Mouse (Mus musculus): Measurements from ENCODE around the gene Gpr132.

The Gpr132 gene

DNA sequence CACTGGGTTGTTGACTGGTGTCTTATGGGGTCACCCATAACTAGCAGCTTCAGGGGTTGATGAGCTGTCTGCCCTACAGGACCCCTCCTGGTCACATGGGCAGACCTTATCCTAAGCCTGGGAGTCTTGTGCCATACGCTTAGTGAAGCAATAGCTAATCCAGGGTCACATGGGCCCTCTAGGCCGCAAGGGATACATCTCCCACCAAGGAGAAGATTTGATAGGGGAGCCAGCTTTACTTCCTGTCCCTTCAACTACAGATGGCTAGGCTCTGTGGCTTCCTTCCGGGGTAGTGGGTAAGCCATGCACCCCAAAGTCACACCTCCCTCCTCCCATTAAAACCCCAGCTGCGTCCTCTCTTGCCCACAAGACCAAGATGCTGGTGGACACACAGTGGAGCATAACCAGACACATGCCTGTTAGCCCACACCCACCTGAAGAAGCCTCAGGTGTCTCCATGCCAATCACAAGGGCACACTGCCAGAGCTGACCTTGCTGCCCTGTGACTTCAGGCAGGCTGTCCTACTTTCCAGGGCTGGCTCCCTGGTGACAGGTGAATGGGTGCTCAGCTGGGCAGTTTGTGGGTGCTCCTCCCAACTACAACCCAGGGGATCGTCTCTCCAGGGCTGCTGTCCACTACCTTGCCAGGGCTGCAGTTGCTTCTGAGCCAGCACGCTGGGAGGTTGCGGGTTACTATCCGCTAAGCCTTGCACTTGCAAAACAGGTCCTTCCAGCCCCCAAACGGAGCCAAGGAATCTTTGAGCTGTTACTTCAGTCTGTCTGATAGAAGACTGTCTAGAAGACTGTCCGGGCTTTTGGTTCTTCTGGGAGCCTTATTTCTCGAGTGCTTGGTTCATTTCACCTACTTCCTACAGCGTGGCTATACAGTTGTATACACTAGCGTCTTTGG lies at the start of gene Gpr132:
Gene Gpr132 (minus strand): TSS at position 51 of the 910 bp plus-strand sequence.
- DNase-seq (ENCODE audit: low spot score) = no peak

- DNase-seq (ENCODE audit: low spot score) = no peak
Measured at GRCm38 (mm10) chr12:112917486-112917885, 49.5 kb upstream of the Gpr132 start.

DNA sequence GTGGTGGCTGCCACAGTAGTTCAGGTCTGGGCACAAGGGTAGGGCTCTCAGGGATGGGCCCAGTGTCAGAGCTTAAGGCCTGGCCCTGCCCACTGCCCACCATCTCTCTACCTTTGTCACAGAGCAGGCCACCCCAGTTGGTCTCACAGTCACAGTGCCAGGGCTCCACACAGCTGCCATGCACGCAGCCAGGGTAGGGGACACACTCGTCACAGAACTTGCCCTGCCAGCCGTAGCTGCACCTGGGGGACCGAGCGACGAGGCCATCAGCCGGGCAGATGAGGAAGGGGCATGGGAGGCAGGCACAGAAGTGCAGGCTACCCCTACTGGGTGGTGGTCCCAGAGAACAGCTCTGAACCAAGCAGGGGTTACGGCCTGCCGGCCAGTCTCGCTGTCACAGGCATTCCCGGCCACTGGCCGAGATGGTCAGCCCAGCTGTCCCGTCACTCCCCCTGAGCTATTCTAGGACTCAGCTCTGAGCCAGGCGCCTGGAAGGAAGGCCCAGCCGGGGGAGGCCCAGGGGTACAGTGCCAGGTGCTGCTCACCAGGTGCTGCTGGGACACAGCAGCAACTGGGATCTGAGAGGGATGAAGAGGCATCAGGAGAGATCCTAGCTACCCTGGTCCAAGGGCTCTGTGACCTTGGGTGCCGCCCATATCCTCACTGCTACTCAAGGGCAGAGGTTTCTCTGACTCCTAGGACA lies 48.8 kb upstream of the Gpr132 start:
- DNase-seq (ENCODE audit: low spot score) = no peak

DNA sequence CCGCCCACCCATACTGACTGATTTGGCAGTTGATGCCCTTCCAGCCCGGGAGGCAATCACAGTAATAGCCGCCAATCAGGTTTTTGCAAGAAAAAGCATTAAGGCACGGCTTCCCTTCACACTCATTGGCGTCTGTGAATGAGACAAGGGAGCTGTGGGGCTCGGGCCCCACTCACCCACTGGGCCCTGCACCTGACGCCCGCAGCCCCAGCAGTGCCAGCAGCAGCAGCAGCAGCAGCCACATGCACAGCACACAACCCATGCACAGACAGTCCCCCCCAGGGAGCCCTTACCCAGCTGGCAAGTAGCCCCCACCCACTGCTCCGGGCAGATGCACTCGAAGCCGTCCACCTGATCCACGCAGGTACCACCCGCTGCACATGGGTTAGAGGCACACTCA lies 47.6 kb upstream of the Gpr132 start:
- DNase-seq (ENCODE audit: low spot score) = no peak

DNA sequence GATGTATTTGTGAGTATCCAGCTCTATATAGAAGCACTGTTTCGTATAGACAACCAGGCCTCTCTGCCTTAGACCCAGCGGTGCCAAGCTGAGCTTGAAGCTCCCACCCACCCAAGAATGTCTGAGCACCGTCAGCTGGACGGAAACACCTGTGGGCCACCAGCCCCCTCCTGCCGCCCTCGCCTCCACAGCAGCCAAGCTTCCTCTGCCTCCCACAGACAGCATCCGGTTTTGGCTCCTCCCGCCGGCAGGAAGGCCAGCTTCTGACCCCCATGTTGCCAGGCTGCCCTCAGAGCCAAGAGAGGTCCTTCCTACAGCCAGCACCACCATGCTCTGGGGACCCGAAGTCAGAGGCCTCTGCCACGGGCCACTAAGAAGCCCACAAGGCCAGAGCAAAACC lies 46.5 kb upstream of the Gpr132 start:
- no peak for DNase-seq (ENCODE audit: low spot score)

DNA sequence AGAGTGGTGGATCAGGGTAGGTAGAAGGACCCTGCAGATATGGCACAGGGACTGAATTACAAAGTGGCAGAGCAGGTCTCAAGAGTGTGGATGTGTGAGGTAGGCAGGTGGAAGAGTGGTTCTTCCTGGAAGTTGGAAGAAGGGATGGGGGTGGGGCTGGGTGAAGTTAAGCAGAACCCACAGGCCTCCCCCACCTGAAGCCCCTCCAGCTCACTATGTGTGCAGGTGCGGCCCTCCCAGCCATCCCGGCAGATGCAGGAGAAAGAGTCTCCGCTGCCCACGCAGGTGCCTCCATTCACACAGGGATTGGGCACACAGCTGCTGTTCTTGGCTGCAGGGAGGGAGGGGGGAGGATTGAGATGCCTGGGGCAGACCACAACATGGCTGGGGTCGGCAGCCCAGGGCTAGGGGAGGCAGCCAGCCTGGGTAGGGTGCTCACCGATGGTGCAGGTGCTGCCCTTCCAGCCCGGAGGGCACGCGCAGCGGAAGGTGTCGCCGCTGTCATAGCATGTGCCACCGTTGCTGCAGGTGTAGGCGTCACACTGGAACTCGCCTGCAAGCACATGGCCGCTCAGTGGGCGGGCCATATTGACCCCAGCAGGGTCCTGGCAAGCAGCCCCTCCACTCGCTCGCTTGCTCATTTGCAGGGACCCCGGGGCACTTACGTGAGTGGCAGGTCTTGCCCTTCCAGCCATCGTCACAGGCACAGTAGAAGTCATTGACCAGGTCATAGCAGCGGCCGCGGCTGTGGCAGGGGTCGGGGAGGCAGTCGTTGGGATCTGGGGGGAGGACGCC lies 45.1 kb upstream of the Gpr132 start:
- DNase-seq (ENCODE audit: low spot score) = no peak

- no peak for DNase-seq (ENCODE audit: low spot score)
Measured at GRCm38 (mm10) chr12:112911701-112912100, 43.7 kb upstream of the Gpr132 start.

DNA sequence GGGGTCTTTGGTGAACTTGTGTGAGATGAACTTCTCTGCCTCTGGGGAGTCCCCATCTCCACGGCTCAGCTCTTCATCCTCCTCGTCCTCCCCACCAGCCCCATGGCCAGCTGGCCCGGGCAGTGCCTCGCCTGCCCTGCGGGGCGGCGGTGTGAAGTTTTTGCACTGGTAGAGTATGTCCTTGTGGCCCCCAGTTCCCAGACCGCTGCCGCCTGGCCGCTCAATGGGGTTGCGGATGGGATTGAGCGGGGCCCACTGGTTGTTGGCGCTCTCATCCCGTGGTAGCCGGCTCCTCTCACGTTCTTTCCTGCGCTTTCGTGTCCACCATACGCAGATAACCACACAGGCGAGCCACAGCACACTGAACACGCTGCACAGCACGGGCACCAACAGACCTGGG lies 41.0 kb upstream of the Gpr132 start:
- no peak for DNase-seq (ENCODE audit: low spot score)

GRCm38 (mm10) chr12:112905001-112905400 lies 37.0 kb upstream of the Gpr132 start:
- DNase-seq (ENCODE audit: low spot score) = no peak

DNA sequence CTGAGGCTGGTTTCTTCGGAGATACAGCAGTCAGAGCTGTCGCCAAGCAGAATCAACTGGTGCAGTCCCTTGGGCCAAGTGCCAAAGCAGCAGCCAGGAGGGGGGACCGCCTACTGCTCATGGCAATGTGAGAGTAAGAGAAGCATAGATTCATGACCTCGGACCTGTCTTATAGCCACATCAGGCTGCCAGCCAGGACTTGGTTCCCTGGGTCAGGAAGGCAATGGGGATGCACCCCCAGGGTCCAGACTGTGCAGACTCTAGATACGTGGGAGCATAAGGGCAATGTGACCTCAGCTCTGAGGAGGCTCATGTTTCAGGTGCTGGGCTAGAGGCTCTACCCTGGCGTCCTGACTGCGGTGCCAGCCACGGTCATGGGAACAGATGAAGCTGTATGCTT lies 35.9 kb upstream of the Gpr132 start:
- no peak for DNase-seq (ENCODE audit: low spot score)

DNA sequence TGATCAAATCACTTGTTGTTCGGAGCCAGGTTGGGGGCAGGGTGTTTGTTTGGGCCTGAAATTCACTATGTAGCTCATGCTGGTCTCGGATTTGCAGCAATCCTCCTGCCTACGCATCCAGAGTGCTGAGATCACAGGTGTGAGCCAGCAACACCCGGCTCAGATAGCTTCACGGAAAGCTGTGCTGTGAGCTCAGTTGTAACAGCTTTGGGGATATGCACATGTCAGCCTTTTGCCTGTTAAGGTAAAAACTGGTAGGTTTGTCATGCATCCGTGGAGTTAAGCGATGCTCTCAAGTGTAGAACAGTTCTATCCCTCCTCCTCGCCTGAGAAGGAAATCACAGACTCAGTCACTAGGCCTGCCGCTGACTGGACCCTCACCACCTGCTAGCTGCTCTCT lies 32.6 kb upstream of the Gpr132 start:
- no peak for DNase-seq (ENCODE audit: low spot score)

- DNase-seq (ENCODE audit: low spot score) = no peak
Measured at GRCm38 (mm10) chr12:112898960-112899359, 30.9 kb upstream of the Gpr132 start.

DNA sequence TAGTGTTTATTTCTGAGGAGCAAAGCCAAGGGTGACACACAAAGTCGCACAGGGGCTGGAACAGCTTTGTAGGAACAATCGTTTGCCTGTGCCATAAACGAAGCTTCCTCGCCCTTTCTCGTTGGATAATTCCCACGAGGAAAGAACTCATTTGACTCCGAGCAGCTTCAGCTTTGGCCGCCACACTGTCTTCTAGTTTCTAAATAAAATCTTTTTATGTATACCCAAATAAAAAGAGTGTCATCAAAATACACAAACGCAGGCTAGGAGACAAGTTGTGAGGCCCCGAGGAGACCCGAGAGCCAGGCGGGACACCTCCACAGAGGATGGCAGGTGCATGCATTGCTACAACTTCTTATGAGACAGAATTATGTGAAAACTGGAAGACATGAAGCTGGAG lies 30.3 kb upstream of the Gpr132 start:
- DNase-seq (ENCODE audit: low spot score) = no peak

DNA sequence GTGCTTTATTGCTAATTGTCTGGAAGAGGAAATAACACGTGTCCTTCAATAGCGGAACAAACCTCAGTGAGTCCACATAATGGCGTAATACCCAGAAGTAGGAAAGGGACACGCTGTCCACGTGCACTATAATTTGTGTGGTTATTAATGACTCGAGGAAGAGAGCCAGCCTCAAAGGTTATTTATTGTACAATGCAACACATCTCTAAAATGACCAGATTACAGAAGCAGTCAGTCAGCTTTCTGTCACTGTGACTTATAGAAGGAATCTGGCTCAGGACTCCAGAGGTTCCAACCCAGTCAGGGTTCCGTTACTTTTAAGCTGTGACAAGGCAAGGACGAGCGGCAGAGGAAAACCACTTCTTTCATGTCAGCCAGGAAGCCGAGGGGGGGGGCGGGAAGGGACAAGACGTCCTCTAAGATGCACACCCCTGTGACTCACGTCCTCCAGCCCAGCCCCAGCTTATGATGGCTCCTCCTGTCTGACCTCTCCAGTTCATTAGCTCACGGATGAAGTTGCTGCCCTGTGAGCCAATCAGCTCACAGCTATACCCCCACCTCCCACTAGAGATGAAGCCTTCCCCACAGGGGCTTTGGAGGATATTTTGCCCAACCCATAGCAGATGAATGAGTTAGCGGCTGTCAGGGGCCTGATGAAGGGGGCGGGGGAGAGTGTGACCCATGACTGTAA lies 29.6 kb upstream of the Gpr132 start:
- DNase-seq (ENCODE audit: low spot score) = no peak

DNA sequence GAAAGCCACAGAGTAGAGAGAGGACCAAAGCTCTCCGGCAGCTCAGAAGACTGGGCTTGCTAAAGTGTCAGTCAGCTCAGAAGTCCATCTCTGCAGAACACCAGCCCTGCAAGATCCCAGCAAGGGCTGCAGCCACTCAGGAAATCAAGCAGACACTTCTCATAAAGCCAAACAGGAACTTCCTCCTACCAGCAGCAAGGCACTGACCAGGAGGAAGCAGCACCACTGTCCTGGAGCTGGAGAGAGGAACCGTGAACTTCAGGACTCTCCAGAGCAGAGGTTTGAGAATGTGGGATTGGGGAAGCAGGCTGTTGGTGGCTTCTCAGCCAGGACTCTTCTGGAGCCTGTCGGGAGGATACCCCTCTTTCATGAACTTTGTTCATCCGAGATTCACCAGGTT lies 26.9 kb upstream of the Gpr132 start:
- no peak for DNase-seq (ENCODE audit: low spot score)

DNA sequence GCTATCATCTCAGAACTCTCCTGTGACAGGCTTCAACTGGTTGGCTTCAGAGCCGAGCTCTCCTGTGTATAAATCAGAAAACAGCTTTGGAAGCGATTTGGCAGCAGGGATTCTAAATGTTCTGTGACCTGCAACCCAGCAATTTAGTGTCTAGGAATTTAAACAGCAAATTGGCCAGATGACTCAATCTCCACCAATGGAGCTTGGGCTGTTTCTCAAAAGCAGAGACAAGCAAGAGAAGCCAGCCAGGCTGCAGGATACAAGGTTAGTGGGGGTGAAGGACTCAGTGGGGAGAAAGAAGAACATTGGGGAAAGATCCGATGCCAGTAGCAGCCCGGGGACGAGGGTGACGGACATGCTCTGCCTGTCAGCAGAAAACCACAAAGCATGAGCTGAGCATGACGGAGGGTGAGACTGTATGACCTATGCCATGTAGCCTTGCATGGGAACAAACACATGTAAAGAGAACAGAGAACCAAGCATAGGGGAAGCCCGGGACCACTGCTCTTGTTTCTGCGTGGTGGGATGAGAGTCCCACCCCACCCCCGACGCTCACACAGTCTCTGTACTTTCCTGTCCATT lies 26.4 kb upstream of the Gpr132 start:
- no peak for DNase-seq (ENCODE audit: low spot score)

- no peak for DNase-seq (ENCODE audit: low spot score)
Measured at GRCm38 (mm10) chr12:112885465-112885864, 17.4 kb upstream of the Gpr132 start.

DNA sequence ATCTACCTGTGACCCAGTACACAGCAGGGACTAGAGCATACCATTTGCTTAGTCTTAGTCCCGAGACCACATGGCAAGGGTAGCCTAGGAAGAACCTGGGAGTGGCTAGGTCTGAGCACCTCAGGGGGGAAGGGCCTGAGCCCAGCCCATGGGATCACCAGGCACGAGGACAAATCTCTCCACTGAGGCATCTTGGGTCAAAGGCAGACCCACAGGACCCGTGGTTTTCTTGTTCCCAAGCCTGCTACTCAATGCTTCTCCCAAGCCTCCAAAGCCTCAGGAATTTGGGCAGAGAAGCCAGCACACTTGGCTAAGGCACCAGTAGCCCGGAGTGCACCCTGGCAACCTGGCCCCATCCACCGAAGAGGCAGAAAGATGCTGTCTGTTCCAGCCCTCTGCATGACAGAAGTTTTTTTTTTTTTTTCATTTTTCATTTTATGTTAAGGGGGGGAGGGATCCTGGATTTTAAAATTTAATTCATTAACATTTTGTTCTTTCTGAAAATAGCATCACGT lies 13.3 kb upstream of the Gpr132 start:
- no peak for DNase-seq (ENCODE audit: low spot score)

- no peak for DNase-seq (ENCODE audit: low spot score)
Measured at GRCm38 (mm10) chr12:112880661-112881060, 12.6 kb upstream of the Gpr132 start.

DNA sequence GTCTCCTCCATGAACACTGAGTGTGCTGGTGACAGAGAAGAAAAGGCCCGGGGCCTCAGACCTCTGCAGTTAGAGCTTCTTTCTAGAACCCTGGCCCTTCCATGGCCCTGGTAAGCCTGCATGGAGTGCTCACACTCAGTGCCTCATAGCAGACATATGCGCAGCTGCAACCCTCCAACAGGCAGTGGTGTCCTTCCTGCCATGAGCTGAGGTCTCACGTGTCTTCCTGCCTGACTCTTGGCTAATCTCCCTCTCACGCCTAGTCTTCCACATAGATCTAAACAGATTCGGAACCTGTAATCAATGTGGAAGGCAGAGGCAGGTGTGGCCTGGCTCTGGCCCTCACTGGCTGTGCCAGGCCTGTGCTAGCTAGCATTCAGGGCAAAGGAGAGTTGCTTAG lies 11.7 kb upstream of the Gpr132 start:
- DNase-seq (ENCODE audit: low spot score) = no peak

DNA sequence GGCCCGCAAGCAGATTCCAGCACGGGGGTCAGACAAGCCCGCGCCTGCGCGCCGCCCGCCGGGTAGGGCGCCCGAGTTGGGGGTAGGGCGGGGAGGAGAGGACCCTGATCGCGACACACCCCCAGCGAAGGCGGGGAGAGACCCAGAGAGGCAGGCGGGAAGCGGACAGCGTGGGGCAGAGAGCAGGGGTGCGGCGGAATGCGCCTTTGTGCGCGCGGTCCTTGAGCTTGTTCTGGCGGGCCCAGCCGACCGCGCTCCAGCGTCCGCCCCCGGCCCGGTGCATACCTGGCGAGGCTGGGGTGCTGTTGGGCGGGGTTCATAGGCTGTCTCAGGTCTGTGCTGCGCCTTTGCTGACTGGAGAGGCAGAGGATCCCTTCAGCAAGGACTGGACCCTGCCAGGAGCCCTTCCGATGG lies 9.6 kb upstream of the Gpr132 start:
- DNase-seq (ENCODE audit: low spot score) = no peak

Data from ovary, postnatal 10 days (tissue).